Mouse (Mus musculus) midbrain, embryonic 15.5 days (tissue): ENCODE results near the gene Hpse2. TPM values are rescaled to one million over a fixed set of nuclear protein-coding genes. Genes with fewer than 3 reads are reported as not detected.

Experiments used
- ATAC-seq: fragments of 200-750 bp; cut with Nextera tagmentation; replicated peaks from 2 replicates; pipeline ENCODE4 v1.8.0; 2017; ENCODE audit warnings: moderate TSS enrichment
- H3K27ac ChIP-seq: fragments of 300-500 bp; sonication (generic); 2 replicates; pipeline ENCODE4 v1.5.1; 2015; ENCODE audit warnings: mild to moderate bottlenecking, inconsistent platforms
- H3K27me3 ChIP-seq: fragments of 300-500 bp; sonication (generic); replicated peaks from 2 replicates; pipeline ENCODE4 v1.6.1; 2015; ENCODE audit warnings: inconsistent platforms
- H3K36me3 ChIP-seq: fragments of 300-500 bp; sonication (generic); replicated peaks from 2 replicates; pipeline ENCODE4 v1.6.1; 2015; ENCODE audit warnings: inconsistent platforms
- H3K4me1 ChIP-seq: fragments of 300-500 bp; sonication (generic); 2 replicates; pipeline ENCODE4 v1.6.1; 2015; ENCODE audit warnings: inconsistent platforms
- H3K4me2 ChIP-seq: fragments of 300-500 bp; sonication (generic); 2 replicates; pipeline ENCODE4 v1.6.1; 2015; ENCODE audit warnings: inconsistent platforms, mild to moderate bottlenecking, moderate library complexity
- H3K4me3 ChIP-seq: fragments of 300-500 bp; sonication (generic); 2 replicates; pipeline ENCODE4 v1.5.1; 2015; ENCODE audit warnings: mild to moderate bottlenecking, inconsistent platforms
- H3K9ac ChIP-seq: fragments of 300-500 bp; sonication (generic); 2 replicates; pipeline ENCODE4 v1.6.1; 2015; ENCODE audit warnings: mild to moderate bottlenecking, inconsistent platforms
- H3K9me3 ChIP-seq: fragments of 300-500 bp; sonication (generic); 2 replicates; pipeline ENCODE4 v1.6.1; 2016; ENCODE audit warnings: inconsistent platforms
- WGBS: fragments of 180-500 bp; shearing (Covaris S2); methylation state at CpG from one replicate; pipeline ENCODE4 v1.1.7; 2015; ENCODE audit warnings: mixed read lengths; 5-methylcytosine and 5-hydroxymethylcytosine counted together
- polyA plus RNA-seq: library from polyadenylated mRNA; unstranded; fragments of >200 nt; fragmentation: Nextera tagmentation; extraction: Ambion mirVana; gene quantifications from 2 replicates; pipeline ENCODE4 v1.2.1, GENCODE M21; 2015

Hpse2 gene
- polyA plus RNA-seq, 1 experiment from 2014 or later = 0.18 TPM

GRCm38 (mm10) chr19:42829196-42829595 is 559.0 kb downstream of the Hpse2 start:
- WGBS = 73% methylated on average over 4 of the region's 4 CpGs
- no peaks in the 10 kb centered on the region for H3K9me3 ChIP-seq

GRCm38 (mm10) chr19:42827843-42828242 is 560.3 kb downstream of the Hpse2 start:
- Histone ChIP-seq H3K4me2 (no peak overlapping the region), H3K27me3 (no peaks in the 10 kb centered on the region), H3K9ac (no peak overlapping the region), H3K9me3 (no peaks in the 10 kb centered on the region), H3K4me1 (no peaks in the 10 kb centered on the region), H3K4me3 (no peak overlapping the region), H3K27ac (no peak overlapping the region), H3K36me3 (no peaks in the 10 kb centered on the region)
- ATAC-seq = no peak
- WGBS = 93% methylated on average over 3 of the region's 3 CpGs

More at GRCm38 (mm10) chr19:42829196-42829595, 559.0 kb downstream of the Hpse2 start:
- H3K27me3 ChIP-seq = no peaks in the 10 kb centered on the region
- H3K4me3 ChIP-seq = no peak overlapping the region
- no peak overlapping the region for H3K4me2 ChIP-seq
- H3K4me1 ChIP-seq = no peaks in the 10 kb centered on the region
- ATAC-seq = no peak
- no peaks in the 10 kb centered on the region for H3K36me3 ChIP-seq
- no peak overlapping the region for H3K9ac ChIP-seq
- H3K27ac ChIP-seq = no peak overlapping the region

GRCm38 (mm10) chr19:42820109-42820508 is 568.0 kb downstream of the Hpse2 start:
- Histone ChIP-seq H3K4me1 (no peaks in the 10 kb centered on the region), H3K4me2 (no peak overlapping the region), H3K9ac (no peak overlapping the region), H3K27me3 (no peaks in the 10 kb centered on the region), H3K36me3 (no peaks in the 10 kb centered on the region), H3K4me3 (no peak overlapping the region), H3K27ac (no peak overlapping the region), H3K9me3 (no peaks in the 10 kb centered on the region)
- 92% methylated on average over 5 of the region's 5 CpGs for WGBS
- ATAC-seq = no peak

- no peaks in the 10 kb centered on the region for H3K27me3 ChIP-seq
Measured at GRCm38 (mm10) chr19:42817761-42818160, 570.4 kb downstream of the Hpse2 start.

GRCm38 (mm10) chr19:42816261-42816660 is 571.9 kb downstream of the Hpse2 start:
- no peak overlapping the region for H3K27ac ChIP-seq
- no peaks in the 10 kb centered on the region for H3K9me3 ChIP-seq
- no peak for ATAC-seq
- no peaks in the 10 kb centered on the region for H3K4me1 ChIP-seq
- no peak overlapping the region for H3K9ac ChIP-seq
- 96% methylated on average over 2 of the region's 2 CpGs for WGBS
- no peak overlapping the region for H3K4me3 ChIP-seq
- no peaks in the 10 kb centered on the region for H3K36me3 ChIP-seq
- no peaks in the 10 kb centered on the region for H3K27me3 ChIP-seq
- H3K4me2 ChIP-seq = no peak overlapping the region

More at GRCm38 (mm10) chr19:42817761-42818160, 570.4 kb downstream of the Hpse2 start:
- ATAC-seq = no peak
- H3K4me2 ChIP-seq = no peak overlapping the region
- no peaks in the 10 kb centered on the region for H3K9me3 ChIP-seq
- no peak overlapping the region for H3K9ac ChIP-seq
- no peaks in the 10 kb centered on the region for H3K36me3 ChIP-seq
- 58% methylated on average over 2 of the region's 2 CpGs for WGBS
- no peaks in the 10 kb centered on the region for H3K4me1 ChIP-seq
- H3K27ac ChIP-seq = no peak overlapping the region
- H3K4me3 ChIP-seq = no peak overlapping the region

GRCm38 (mm10) chr19:42810140-42810539 is 578.0 kb downstream of the Hpse2 start:
- H3K4me2 ChIP-seq = no peak overlapping the region
- no peak overlapping the region for H3K9ac ChIP-seq
- H3K4me3 ChIP-seq = no peak overlapping the region
- 81% methylated on average over 5 of the region's 5 CpGs for WGBS
- H3K27me3 ChIP-seq = no peaks in the 10 kb centered on the region
- H3K4me1 ChIP-seq = no peaks in the 10 kb centered on the region
- no peaks in the 10 kb centered on the region for H3K36me3 ChIP-seq
- ATAC-seq = no peak
- no peak overlapping the region for H3K27ac ChIP-seq
- H3K9me3 ChIP-seq = no peaks in the 10 kb centered on the region

GRCm38 (mm10) chr19:42809491-42809890 is 578.7 kb downstream of the Hpse2 start:
- Histone ChIP-seq H3K27ac (no peak overlapping the region), H3K9ac (no peak overlapping the region), H3K9me3 (no peaks in the 10 kb centered on the region), H3K27me3 (no peaks in the 10 kb centered on the region), H3K36me3 (no peaks in the 10 kb centered on the region), H3K4me1 (no peaks in the 10 kb centered on the region), H3K4me2 (no peak overlapping the region), H3K4me3 (no peak overlapping the region)
- ATAC-seq = no peak
- WGBS = 89% methylated on average over 10 of the region's 10 CpGs

- H3K9me3 ChIP-seq = no peaks in the 10 kb centered on the region
- H3K9ac ChIP-seq = no peak overlapping the region
- no peak for ATAC-seq
- no peak overlapping the region for H3K4me2 ChIP-seq
- no peak overlapping the region for H3K27ac ChIP-seq
- WGBS = 70% methylated on average over 2 of the region's 2 CpGs
- H3K27me3 ChIP-seq = no peaks in the 10 kb centered on the region
- no peaks in the 10 kb centered on the region for H3K36me3 ChIP-seq
- peaks cover 8% of the 10 kb centered on the region; the same call in 1 of the 2 replicates for H3K4me1 ChIP-seq
- H3K4me3 ChIP-seq = no peak overlapping the region
Measured at GRCm38 (mm10) chr19:42797866-42798265, 590.3 kb downstream of the Hpse2 start.

GRCm38 (mm10) chr19:42795801-42796200 is 592.4 kb downstream of the Hpse2 start:
- peaks cover 8% of the 10 kb centered on the region; the same call in 1 of the 2 replicates for H3K4me1 ChIP-seq
- no peaks in the 10 kb centered on the region for H3K9me3 ChIP-seq
- no peaks in the 10 kb centered on the region for H3K36me3 ChIP-seq
- H3K9ac ChIP-seq = peak overlapping the region; percentile 57
- peak overlapping the region; percentile 98 for H3K4me2 ChIP-seq
- no peaks in the 10 kb centered on the region for H3K27me3 ChIP-seq
- ATAC-seq = peak; percentile 20; the same call in 1 of the 2 replicates
- peak overlapping the region; percentile 46 for H3K4me3 ChIP-seq
- 29% methylated on average over 9 of the region's 9 CpGs for WGBS
- no peak overlapping the region for H3K27ac ChIP-seq

- Histone ChIP-seq H3K4me3 (peak overlapping the region; percentile 46), H3K9me3 (no peaks in the 10 kb centered on the region), H3K36me3 (no peaks in the 10 kb centered on the region), H3K27ac (no peak overlapping the region), H3K4me1 (peaks cover 8% of the 10 kb centered on the region; the same call in 1 of the 2 replicates), H3K27me3 (no peaks in the 10 kb centered on the region), H3K9ac (peak overlapping the region; percentile 57), H3K4me2 (peak overlapping the region; percentile 98)
- WGBS = 2% methylated on average over 31 of the region's 31 CpGs
- peak; percentile 96 for ATAC-seq
Measured at GRCm38 (mm10) chr19:42794914-42795613, 593.1 kb downstream of the Hpse2 start.

- Histone ChIP-seq H3K36me3 (no peaks in the 10 kb centered on the region), H3K27ac (no peak overlapping the region), H3K4me3 (no peak overlapping the region), H3K9ac (no peak overlapping the region), H3K4me1 (peaks cover 19% of the 10 kb centered on the region), H3K4me2 (no peak overlapping the region), H3K9me3 (no peaks in the 10 kb centered on the region), H3K27me3 (no peaks in the 10 kb centered on the region)
- ATAC-seq = no peak
- 57% methylated on average over 5 of the region's 5 CpGs for WGBS
Measured at GRCm38 (mm10) chr19:42788311-42788710, 599.8 kb downstream of the Hpse2 start.

- no peaks in the 10 kb centered on the region for H3K36me3 ChIP-seq
- H3K9me3 ChIP-seq = no peaks in the 10 kb centered on the region
- ATAC-seq = peak; percentile 50; the same call in 1 of the 2 replicates
- no peak overlapping the region for H3K4me3 ChIP-seq
- H3K27me3 ChIP-seq = no peaks in the 10 kb centered on the region
- 17% methylated on average over 8 of the region's 8 CpGs for WGBS
- peaks cover 19% of the 10 kb centered on the region for H3K4me1 ChIP-seq
- H3K27ac ChIP-seq = peak overlapping the region; percentile 71
- H3K9ac ChIP-seq = peak overlapping the region; percentile 6; the same call in 1 of the 2 replicates
- H3K4me2 ChIP-seq = peak overlapping the region; percentile 33
Measured at GRCm38 (mm10) chr19:42785562-42786220, 602.5 kb downstream of the Hpse2 start.
